Mouse (Mus musculus): Measurements from ENCODE around the gene Cmtm2b.

- TF ChIP-seq CHD2 (IDR thresholded peaks at IDR 0.05; ENCODE audit: low read depth, low read length), result no peak
- TF ChIP-seq ZNF384 (IDR thresholded peaks at IDR 0.05; ENCODE audit: low read depth, low read length), result no peak
- TF ChIP-seq HCFC1 (IDR thresholded peaks at IDR 0.05; ENCODE audit: borderline replicate concordance, insufficient read depth, low read length), result no peak
- no peak for TF ChIP-seq ZC3H11A (IDR thresholded peaks at IDR 0.05; ENCODE audit: borderline replicate concordance, low read depth, low read length)
Measured at GRCm38 (mm10) chr8:104346706-104347105, 24.7 kb downstream of the Cmtm2b start.
